Mouse (Mus musculus) small intestine, adult 2 months (tissue): Measurements from ENCODE around the gene Nphs1.

ENCODE experiments used
- CTCF ChIP-seq: fragments of 200-500 bp; IDR thresholded peaks from 2 replicates; pipeline ENCODE4 v1.5.1; 2012; ENCODE audit warnings: low read depth, mild to moderate bottlenecking, control low read depth, inconsistent platforms, low read length, moderate library complexity, mixed read lengths; ENCODE audit not compliant: insufficient replicate concordance, insufficient read length; ENCODE audit errors: extremely low read depth
- POLR2A ChIP-seq: fragments of 200-500 bp; IDR thresholded peaks from 2 replicates; pipeline ENCODE4 v1.6.1; 2012; ENCODE audit warnings: low read depth, mild to moderate bottlenecking, control low read depth, inconsistent platforms, low read length, moderate library complexity

DNA sequence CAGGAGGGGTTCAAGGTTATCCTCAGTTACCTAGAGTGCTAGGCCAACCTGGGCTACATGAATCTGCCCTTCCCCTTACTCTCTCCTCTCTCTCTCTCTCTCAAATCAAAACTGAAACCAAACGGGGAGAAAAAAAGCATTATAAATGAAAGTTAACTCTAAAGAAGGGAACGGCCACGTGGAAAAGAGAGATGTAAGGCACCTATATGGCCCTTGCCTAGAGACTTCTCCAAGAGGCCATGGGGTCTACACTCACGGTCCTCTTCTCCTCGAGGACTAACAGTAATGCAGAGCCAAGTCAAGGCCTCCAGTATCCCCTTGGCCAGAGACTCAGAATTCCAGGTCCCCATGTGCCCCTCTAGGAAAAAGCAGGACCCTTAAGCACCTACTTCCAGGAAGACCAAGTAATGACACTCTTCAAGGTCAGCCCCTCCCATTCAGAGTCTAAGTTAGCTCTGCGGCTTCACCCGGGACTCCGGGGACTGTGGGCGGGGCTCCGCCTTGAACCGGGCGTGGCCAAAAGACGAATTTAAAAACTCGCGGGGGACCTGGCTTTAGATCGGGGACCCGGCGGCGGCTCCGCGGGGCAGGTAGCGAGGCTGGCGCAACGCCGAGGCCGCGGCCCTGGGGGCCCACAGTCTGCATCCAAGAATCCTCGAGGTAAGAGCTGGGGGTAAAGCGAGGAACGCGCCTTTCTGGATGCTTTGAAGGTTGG lies 36.8 kb upstream of the Nphs1 start, which contains the start of gene Nfkbid:
- TF ChIP-seq POLR2A (peak; percentile 72), CTCF (no peak)
